Mouse (Mus musculus) small intestine, adult 2 months (tissue): ENCODE data around the gene Aatk. TPM values are rescaled to one million over a fixed set of nuclear protein-coding genes. Genes with fewer than 3 reads are reported as not detected.
A peak's percentile ranks its signal among the peaks of the same experiment; 100 is the strongest.

ENCODE experiments used
- H3K27ac ChIP-seq: fragments of 200-500 bp; 2 replicates; pipeline ENCODE4 v1.5.1; 2012; ENCODE audit warnings: low read depth, low read length, control low read depth, inconsistent platforms; ENCODE audit not compliant: insufficient read depth
- H3K27me3 ChIP-seq: fragments of 200-500 bp; 2 replicates; pipeline ENCODE4 v1.6.1; 2012; ENCODE audit warnings: mild to moderate bottlenecking, moderate library complexity, low read length, inconsistent platforms; ENCODE audit not compliant: control insufficient read depth, insufficient read depth
- H3K36me3 ChIP-seq: fragments of 200-500 bp; 2 replicates; pipeline ENCODE4 v1.6.1; 2012; ENCODE audit warnings: mild to moderate bottlenecking, low read length, control low read depth, inconsistent platforms; ENCODE audit not compliant: control insufficient read depth, insufficient read depth
- H3K4me1 ChIP-seq: fragments of 200-500 bp; 2 replicates; pipeline ENCODE4 v1.6.1; 2012; ENCODE audit warnings: low read length, inconsistent platforms, mixed read lengths; ENCODE audit not compliant: control insufficient read depth, insufficient read depth, insufficient read length
- H3K4me3 ChIP-seq: fragments of 200-500 bp; 2 replicates; pipeline ENCODE4 v1.5.1; 2012; ENCODE audit warnings: low read depth, mild to moderate bottlenecking, control low read depth, inconsistent platforms, low read length, moderate library complexity
- CTCF ChIP-seq: fragments of 200-500 bp; IDR thresholded peaks from 2 replicates; pipeline ENCODE4 v1.5.1; 2012; ENCODE audit warnings: low read depth, mild to moderate bottlenecking, control low read depth, inconsistent platforms, low read length, moderate library complexity, mixed read lengths; ENCODE audit not compliant: insufficient replicate concordance, insufficient read length; ENCODE audit errors: extremely low read depth
- POLR2A ChIP-seq: fragments of 200-500 bp; IDR thresholded peaks from 2 replicates; pipeline ENCODE4 v1.6.1; 2012; ENCODE audit warnings: low read depth, mild to moderate bottlenecking, control low read depth, inconsistent platforms, low read length, moderate library complexity
- WGBS: fragments of 180-500 bp; shearing (Covaris S2); methylation state at CpG from one replicate; pipeline ENCODE4 v1.1.7; 2018; 5-methylcytosine and 5-hydroxymethylcytosine counted together
- polyA plus RNA-seq: library from polyadenylated mRNA; depleted of rRNA; stranded (reverse); fragments of >200 nt; gene quantifications from 2 replicates; pipeline ENCODE4 v1.2.3, GENCODE M21; 2012; rRNA removed

Aatk gene
- polyA plus RNA-seq = 4.6 and 6.0 TPM in 2 replicates

DNA sequence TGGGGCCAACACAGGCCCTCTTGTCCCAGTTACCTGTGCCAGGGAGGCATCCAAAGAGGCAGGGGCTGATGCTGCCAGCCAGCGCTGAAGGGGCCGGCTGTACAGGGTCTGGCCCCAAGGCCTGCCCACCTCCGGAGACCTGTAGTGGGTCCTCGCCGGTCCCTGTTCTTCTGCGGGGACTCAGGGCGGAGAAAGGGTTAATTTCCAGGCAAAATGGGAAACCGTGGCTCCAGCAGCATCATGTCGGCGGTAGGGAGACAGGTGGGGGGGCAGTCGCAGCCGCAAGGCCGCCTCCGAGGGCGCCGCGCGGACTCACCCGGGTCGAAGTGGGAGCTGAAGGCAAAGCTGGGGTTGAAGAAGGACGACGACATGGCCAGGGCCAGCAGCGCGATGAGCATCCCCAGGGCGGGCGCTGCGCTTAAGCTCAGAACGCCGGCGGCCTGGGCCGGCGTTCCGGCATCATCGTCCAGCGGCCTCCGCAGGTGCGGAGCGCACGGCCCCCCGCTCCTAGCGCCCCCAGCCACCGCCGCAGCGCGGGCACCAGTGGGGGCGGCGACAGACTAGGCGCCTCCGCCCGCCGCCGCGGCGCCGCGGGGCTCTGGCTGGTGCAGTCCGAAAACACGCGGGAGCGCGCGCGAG lies at the start of gene Aatk:
Aatk (minus strand) TSS at position 615 of the 639 bp plus-strand sequence.
- no peak for TF ChIP-seq CTCF
- TF ChIP-seq POLR2A = no peak
- no peak within 1 kb of the TSS for H3K27ac ChIP-seq
- no peaks in the 10 kb centered on the region for H3K36me3 ChIP-seq
- 3% methylated on average over 63 of the region's 63 CpGs for whole genome bisulfite sequencing
- peaks cover 5% of the 10 kb centered on the region for H3K4me1 ChIP-seq
- peak within 1 kb of the TSS; percentile 59 for H3K4me3 ChIP-seq
- peaks cover 30% of the 10 kb centered on the region for H3K27me3 ChIP-seq

DNA sequence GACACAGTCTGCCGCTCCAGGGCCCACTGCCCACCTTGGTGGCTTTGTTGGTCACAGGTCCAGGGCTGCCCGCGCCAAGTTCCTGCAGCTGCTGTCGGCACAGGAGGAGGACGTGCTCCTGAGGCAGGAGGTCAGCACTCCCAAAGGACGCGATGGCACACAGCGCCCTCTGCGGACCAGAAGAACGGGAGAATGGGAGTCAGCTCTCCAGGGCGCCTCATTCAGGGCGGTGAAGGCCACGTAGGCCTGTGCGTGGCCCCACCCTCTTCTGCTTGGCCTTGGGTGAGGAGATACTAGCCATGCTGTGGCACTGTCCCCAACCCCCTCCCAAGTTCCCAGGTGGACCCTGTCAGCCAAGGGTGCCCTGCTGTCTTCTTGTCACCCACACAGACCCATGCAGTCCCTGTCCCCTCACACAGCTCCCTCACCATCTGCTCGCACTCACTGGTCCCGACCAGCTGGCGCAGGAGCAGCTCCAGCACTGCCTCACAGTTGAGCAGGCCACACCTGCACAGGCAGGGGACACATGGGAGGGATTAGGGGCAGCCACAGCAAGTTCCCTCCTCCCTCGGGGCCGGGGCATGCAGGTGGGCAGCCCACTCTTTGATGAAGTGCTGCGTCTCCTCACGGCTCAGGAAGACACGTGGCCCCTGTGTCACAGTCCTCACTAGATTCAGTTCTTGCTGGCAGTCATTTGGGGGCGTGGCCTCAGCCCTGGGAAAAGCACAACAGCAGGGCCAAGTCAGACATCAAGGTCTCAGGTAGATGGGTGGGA lies 46.0 kb upstream of the Aatk start:
- no peak overlapping the region for H3K4me3 ChIP-seq
- TF ChIP-seq CTCF = no peak
- no peak for TF ChIP-seq POLR2A
- WGBS = 83% methylated on average over 23 of the region's 23 CpGs
- peaks cover 53% of the 10 kb centered on the region for H3K36me3 ChIP-seq
- peaks cover 3% of the 10 kb centered on the region; the same call in 1 of the 2 replicates for H3K4me1 ChIP-seq
- H3K27me3 ChIP-seq = no peaks in the 10 kb centered on the region
- no peak overlapping the region for H3K27ac ChIP-seq

DNA sequence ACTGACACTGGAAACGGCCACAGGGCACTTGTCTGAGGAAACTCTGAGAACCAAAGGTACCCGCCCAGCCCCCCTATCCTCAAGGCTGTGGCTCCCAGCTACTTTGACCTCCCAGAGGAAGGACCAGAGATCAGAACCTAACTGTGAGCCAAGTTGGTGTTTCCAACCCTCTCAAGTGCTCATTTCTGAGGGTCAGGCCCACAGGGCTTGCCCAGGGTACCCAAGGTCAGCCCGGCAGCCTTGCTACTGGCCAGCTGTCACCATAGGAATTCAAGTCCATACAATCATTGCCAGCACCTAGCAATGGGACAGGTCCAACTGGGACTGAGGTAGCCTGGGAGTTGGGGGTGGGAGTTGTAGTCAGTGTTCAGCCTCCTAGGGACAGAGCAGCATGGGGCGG lies 43.7 kb upstream of the Aatk start:
- Histone ChIP-seq H3K27me3 (no peaks in the 10 kb centered on the region), H3K4me3 (no peak overlapping the region), H3K27ac (no peak overlapping the region), H3K36me3 (peaks cover 50% of the 10 kb centered on the region), H3K4me1 (0 out of 2 replicates have a peak, but pooled peaks cover 6% of the 10 kb centered on the region)
- 92% methylated on average over 4 of the region's 4 CpGs for WGBS
- TF ChIP-seq POLR2A = no peak
- no peak for TF ChIP-seq CTCF

DNA sequence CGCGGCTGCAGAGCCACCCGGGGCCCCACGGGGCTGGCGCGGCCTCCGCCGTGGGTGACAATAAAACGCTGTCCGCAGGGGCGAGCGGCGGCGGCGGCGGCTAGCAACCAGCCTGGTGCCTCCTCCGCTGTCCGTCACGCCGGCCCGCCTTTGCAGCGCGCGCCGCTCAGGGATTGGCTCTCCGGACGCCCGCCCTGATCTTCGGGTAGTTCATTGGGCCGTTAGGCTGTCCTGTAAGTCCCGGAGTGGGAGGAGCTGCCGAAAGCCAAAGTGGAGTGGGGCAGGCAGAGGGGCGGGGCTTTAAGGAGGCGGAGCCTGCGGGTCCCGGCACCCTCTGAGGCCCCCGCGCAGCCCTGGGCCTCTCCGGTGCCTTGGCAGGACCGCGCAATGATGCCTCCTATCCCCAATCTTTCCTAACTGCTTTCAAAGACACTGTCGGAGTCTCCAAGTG lies 39.8 kb upstream of the Aatk start, which contains the start of gene Cep131:
Cep131 (minus strand) TSS at position 126 of the 451 bp plus-strand sequence.
- Histone ChIP-seq H3K36me3 (peaks cover 13% of the 10 kb centered on the region), H3K4me1 (0 out of 2 replicates have a peak, but pooled peaks cover 6% of the 10 kb centered on the region), H3K4me3 (peak within 1 kb of the TSS; percentile 80), H3K27me3 (no peaks in the 10 kb centered on the region), H3K27ac (no peak within 1 kb of the TSS)
- under 1% methylated on average over 42 of the region's 42 CpGs for WGBS
- TF ChIP-seq POLR2A (no peak), CTCF (no peak)

DNA sequence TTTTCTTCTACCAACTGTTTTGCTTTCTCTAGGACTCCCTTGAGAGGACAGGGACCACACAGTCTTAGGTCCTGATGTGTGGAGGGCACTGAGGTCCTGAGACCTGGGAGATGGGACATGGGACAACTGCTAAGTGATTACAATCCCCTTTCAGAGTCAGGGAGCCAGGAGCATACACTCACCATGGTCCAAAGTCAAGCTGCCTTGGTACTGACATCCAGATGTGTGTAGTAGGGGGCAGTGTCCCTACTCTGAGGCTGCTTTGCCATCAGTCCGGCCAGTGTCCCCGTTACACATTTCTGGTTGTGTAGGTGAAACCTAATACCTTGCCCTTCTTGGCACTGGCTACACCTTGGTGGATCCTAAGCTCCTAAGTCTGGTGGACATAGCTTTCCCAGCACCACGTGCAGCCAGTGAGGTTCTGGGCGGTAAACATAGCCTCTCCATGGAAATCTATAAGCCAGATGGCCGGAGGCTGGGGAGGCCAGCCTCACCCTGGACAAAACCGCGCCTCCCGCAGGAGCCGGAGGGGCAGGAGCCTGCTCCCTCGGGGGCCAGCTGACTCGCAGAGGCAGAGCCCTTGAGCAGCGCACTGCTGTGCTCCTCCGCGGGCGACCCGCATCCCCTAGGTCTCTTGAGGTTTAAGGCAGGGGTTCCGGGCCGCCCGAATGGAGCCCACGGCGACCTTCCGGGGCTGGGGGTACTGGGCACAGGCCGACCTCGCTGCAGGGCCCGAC lies 39.1 kb upstream of the Aatk start:
- Histone ChIP-seq H3K27ac (no peak overlapping the region), H3K36me3 (peaks cover 7% of the 10 kb centered on the region; the same call in 1 of the 2 replicates), H3K27me3 (no peaks in the 10 kb centered on the region), H3K4me3 (peak overlapping the region; percentile 80), H3K4me1 (0 out of 2 replicates have a peak, but pooled peaks cover 6% of the 10 kb centered on the region)
- under 1% methylated on average over 25 of the region's 25 CpGs for WGBS
- TF ChIP-seq POLR2A (no peak), CTCF (no peak)

DNA sequence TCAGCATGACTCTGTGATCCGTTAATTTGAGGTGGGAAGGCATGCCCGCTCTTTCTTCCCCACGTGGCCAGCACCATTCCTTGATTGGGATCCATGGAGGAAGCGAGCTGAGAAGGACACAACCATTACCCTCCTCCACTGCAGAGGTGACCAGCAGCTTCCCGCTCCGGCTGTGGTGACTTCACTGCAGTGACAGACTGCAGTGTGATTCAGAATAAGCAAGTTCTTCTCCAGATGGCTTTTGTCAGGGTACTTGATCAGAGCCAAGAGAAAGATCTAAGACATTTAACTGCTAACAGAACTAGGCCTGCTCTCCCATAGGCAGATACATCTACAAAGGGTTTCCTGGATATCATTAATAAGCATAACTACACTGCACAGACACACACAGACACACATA lies 33.3 kb upstream of the Aatk start:
- Histone ChIP-seq H3K4me3 (no peak overlapping the region), H3K4me1 (no peaks in the 10 kb centered on the region), H3K36me3 (peaks cover 2% of the 10 kb centered on the region; the same call in 1 of the 2 replicates), H3K27ac (no peak overlapping the region), H3K27me3 (no peaks in the 10 kb centered on the region)
- 91% methylated on average over 6 of the region's 6 CpGs for whole genome bisulfite sequencing
- TF ChIP-seq CTCF = no peak
- TF ChIP-seq POLR2A = no peak
